Mouse (Mus musculus) right cerebral cortex, postnatal 36 days (tissue): Measurements from ENCODE around the gene Hs2st1.

Experiments used
- DNase-seq, 2 experiments: peaks; one replicate each; pipeline ENCODE4 v3.0.0; 2022; ENCODE audit warnings: low spot score in 2 of 2, mixed read lengths in 1 of 2

The Hs2st1 gene

GRCm38 (mm10) chr3:144551416-144551815 lies 18.6 kb downstream of the Hs2st1 start:
- no peak for DNase-seq

GRCm38 (mm10) chr3:144550659-144551058 lies 19.3 kb downstream of the Hs2st1 start:
- no peak for DNase-seq

DNA sequence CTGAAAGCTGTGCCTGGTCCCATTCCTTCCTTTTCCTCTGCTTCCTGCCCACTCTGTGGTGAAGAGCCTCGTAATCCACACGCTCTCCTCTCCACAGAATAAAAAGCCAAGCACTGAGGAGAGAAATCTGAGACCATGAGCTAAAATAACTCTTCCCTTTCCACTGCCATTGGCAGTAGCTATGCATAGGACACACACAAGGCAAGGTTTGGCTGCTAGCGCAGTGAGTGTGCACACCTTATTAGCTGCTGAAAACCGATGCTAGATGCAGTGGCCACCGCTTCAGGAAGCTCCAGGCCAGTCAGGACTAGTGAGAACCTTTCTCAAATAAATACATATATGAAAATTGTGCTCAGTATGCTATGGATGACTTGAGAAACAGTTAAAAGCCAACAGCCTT lies 19.9 kb downstream of the Hs2st1 start:
- no peak for DNase-seq

- DNase-seq: no peak
These were observed 21.7 kb downstream of the Hs2st1 start for GRCm38 (mm10) chr3:144548186-144548845.

DNA sequence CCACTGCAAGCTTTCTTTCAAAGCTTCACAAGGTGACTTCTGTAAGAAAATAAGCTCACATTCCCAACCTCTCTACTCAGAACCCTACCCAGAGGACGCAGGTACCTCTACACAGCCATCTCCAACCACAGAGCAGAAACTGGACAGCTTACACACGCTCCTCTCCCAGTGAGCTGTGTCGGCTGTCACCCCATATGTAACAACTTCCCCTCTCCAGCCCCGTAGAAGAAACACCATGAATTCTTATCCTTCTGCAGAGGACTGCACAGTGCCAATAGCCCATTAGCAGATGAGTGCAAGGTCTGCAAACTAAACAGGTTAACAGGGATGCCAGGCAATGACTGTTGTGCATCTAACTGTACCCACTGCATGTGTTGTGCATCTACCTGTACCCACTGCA lies 23.5 kb downstream of the Hs2st1 start:
- no peak for DNase-seq

GRCm38 (mm10) chr3:144545832-144546231 lies 24.1 kb downstream of the Hs2st1 start:
- no peak for DNase-seq

DNA sequence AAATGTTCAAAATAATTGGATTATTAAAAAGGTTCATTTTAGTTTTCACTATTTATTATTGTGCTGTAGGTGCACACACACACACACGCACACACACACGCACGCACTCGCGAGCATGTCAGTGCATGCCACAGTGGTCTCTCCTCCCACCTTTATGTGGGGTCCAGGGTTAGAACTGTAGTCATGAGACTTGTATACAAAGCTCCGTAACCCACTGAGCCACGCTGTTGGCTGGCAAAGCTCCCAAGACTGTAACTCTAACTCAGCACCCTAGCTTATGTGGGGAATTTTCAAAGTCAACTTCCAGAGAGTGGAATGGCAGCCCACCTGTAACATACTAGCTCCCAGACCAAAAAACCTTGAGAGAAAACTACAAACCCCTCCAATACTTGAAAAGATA lies 24.8 kb downstream of the Hs2st1 start:
- no peak for DNase-seq

- DNase-seq: no peak
These were observed 28.0 kb downstream of the Hs2st1 start for GRCm38 (mm10) chr3:144541906-144542438.

- no peak for DNase-seq
These were observed 29.2 kb downstream of the Hs2st1 start for GRCm38 (mm10) chr3:144540805-144541204.

GRCm38 (mm10) chr3:144539051-144539450 lies 30.9 kb downstream of the Hs2st1 start:
- no peak for DNase-seq

DNA sequence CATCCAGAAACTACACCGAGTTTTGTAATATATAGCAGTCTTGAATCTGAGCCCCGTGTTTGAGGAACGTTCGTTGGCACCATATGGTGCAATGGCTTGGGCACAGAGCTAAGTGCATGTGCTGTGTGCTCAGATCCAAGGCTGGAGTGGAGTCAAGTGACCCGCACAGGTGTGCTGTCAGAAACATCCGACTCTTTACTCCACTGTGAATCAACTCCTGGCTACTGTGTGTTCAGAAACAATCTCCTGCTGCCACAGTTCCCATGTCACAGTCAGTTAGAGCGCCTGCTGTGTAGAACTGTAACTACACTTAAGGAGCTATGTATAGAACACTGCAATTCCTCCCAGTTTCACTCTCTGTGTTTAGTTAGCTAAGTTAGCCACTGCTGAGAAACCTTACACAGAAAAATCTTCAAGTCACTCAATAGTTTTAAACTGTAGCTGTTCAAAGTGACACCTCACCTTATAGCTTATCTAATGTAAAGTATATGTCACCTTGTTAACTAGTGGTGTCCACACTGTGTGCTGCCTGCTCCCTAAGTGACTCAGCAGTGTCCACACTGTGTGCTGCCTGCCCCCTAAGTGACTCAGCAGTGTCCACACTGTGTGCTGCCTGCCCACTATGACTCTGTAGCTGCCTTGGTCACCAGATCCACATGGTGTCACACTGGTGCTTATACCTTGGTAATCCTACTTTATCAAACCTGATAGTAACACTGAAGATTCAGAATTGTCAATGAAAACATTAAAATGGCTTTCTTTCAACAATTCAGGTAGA lies 32.7 kb downstream of the Hs2st1 start:
- DNase-seq: peak; percentile 35 to 50

- no peak for DNase-seq
These were observed 34.9 kb downstream of the Hs2st1 start for GRCm38 (mm10) chr3:144535056-144535455.

GRCm38 (mm10) chr3:144531023-144531422 lies 39.0 kb downstream of the Hs2st1 start:
- no peak for DNase-seq

DNA sequence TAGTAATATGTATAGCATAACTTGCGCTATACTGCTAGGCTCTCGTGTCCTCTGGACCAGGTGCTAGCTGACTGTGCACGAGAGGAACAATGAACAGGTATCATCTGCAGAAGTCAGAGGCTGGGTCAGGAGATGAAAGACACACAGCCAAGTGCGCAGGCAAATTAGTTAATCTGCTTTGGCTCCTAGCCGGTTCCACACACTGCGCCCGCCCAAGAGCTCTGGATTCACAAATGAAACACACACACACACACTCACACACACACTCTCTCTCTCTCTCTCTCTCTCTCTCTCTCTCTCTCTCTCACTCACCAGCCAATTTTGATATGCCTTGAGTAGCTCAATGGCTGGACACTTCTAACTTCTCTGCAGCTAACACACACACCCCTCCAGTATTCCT lies 42.1 kb downstream of the Hs2st1 start:
- no peak for DNase-seq

DNA sequence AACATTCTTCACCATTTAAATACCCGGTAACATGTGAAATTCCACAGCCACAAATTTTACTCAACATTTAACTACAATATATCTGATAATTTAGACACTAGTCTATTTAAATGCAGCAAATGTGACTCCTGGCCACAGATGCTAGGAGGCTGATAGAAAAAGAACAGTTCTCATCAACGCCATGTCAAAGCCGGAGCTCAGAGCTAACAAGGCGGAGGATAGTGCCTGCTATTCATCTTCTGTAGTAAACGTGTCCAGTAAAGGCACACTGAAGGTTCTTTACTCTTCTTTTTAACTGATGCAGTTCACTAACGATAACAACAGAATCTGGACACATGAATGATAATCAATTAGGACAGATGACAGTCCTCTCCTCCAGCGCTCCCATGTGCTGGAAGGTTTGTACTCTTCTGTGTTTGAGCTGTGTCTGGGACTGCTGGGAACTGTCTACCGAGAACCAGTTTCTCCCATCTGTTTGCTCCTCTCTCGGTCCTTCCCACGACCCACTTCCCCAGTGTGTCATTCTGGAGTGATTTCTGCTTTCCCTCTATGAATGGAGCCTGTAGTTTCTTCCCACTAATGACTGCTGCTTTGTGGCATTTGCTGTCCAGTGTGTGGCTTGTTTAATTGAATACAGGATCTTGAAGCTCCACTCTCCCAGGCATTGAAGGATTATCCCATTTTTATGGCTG lies 50.3 kb downstream of the Hs2st1 start:
- no peak for DNase-seq

GRCm38 (mm10) chr3:144518917-144519316 lies 51.1 kb downstream of the Hs2st1 start:
- DNase-seq: no peak

- DNase-seq: no peak
These were observed 54.7 kb downstream of the Hs2st1 start for GRCm38 (mm10) chr3:144515286-144515685.

DNA sequence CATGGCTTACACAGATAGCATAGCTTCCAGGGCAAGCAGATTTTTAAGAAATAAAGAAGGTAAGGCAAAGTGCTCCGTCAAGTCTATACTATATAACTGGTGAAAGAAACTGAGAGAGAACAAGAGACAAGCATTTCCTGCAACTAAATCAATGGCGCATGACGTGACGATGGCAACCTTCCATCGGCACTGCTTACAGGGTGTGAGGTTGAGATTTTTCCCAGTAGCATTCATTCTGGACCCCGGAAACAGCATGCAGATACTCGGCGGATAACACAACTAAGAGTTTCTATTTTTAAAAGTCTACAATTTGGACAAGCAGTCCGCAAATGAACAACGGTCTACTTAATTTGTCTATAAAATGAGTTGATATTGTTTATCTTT lies 55.9 kb downstream of the Hs2st1 start:
- no peak for DNase-seq

- no peak for DNase-seq
These were observed 56.5 kb downstream of the Hs2st1 start for GRCm38 (mm10) chr3:144513169-144514121.

DNA sequence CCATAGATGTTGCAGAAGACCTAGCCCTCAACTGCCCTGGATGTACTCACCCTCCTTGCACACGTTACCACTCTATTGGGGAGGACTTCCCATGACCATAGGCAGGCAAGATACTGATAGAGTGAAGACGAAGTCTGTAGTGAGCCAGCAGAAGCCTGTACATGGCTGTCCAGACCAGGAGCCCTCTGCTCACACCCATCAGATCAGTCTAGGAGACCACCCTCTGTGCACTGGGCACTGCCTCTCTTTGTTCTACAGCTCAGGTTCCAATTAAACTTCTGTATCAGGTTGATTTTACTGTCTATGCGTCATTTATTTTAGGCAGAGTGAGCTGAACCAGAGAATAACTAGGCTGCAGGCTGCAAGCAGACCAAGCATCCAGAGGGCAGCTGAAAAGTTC lies 59.3 kb downstream of the Hs2st1 start:
- no peak for DNase-seq

DNA sequence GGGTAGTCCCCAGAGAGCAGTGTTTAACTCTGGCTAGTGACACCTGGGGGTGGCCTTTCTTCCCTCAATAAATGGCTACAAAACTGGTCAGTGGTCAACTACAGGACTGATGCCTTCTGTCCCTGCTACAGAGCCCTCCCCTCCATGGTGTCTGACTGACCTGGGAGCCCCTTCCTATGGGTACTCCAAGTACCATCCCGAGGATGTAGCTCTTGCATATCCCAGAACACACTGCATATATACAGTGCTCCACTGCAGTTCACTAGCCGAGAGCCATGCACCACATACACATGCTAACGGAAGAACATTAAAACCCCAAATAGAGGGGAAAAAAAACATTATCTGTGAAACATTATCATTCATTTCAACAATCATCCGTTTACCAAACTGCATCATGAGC lies 61.6 kb downstream of the Hs2st1 start:
- DNase-seq: no peak
